Mouse (Mus musculus): ENCODE measurements at regions not wholly inside any gene's neighbourhood (a gene's known extent, or its start where the extent isn't known, plus 50 kb on each side); places are given as distances from the start of the nearest gene placed in this dataset.

DNA sequence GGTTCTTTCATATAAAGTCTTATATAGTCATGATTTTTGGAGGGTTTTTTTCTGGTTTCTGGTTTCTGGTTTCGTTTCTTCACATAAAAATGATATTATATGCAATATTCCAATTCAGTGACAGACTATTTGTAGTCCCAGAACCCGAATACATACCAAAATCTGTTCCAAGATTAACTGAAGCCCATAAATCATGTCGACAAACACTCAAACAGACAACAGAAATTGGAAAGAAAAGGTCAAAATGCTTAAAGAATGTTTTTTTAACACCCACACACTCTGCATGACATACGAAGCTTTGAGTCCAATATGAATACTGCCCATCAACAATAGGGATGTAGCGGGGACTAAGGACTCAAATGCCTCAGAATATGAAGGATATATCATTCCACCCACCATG is 148.0 kb downstream of the Postn start:
- TF ChIP-seq POLR2A (IDR thresholded peaks at IDR 0.05; ENCODE audit: insufficient read depth, low read depth, low read length) (no peak), CTCF (IDR thresholded peaks at IDR 0.05; ENCODE audit: insufficient read depth, low read depth, low read length) (no peak)
